Mouse (Mus musculus): ENCODE results near the gene Prune1.

The Prune1 gene

GRCm38 (mm10) chr3:95301204-95301796, 19.4 kb upstream of the Prune1 start:
- no peak for DNase-seq

DNA sequence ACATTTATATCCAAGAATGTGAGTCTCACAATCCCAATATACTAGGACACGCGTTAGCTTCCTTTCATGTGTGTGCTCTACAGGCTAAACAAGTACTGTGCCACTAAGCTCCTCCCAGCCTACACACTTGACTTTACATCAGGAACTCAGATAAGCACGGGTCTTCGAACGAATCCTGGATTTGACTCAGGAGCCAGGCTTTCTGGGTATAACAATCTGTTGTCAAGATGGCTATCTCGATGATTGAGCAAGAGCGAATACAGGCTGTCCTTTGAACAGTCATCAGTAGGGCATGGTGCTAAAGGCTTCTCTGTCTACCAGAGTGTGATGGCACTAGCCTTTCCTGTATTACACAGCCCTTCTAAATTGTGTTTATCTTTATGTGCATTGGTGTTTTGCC, 16.1 kb upstream of the Prune1 start:
- DNase-seq: no peak

- peak; percentile 67 to 71 for DNase-seq
These were observed 14.2 kb upstream of the Prune1 start for GRCm38 (mm10) chr3:95296103-95296469.

- DNase-seq: peak; percentile 45 to 62
These were observed 13.6 kb upstream of the Prune1 start for GRCm38 (mm10) chr3:95295321-95296102.

GRCm38 (mm10) chr3:95294718-95295117, 12.8 kb upstream of the Prune1 start:
- no peak for DNase-seq

GRCm38 (mm10) chr3:95294316-95294715, 12.4 kb upstream of the Prune1 start:
- no peak for DNase-seq

- peak; percentile 59 to 67 for DNase-seq
These were observed 11.7 kb upstream of the Prune1 start for GRCm38 (mm10) chr3:95293537-95293936.

- DNase-seq: no peak
These were observed 11.0 kb upstream of the Prune1 start for GRCm38 (mm10) chr3:95292899-95293298.

GRCm38 (mm10) chr3:95291041-95291440, 9.2 kb upstream of the Prune1 start:
- no peak for DNase-seq

GRCm38 (mm10) chr3:95290156-95290555, 8.3 kb upstream of the Prune1 start:
- no peak for DNase-seq

DNA sequence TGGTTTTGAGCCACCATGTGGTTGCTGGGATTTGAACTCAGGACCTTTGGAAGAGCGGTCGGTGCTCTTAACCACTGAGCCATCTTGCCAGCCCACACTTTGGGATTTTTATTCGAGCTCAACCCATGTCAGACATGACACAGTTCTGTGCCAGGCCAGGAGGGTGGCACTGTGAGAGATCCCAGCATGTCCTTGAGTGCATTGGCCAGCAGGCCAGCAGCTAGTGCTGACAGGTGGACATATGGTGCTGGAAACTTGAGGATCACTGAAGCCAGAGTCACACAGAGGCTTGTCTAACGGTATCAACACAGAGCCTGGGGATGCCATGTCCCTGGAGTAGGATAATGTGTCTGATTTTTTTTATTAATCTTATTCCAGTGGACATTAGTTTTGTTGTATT, 7.5 kb upstream of the Prune1 start:
- no peak for DNase-seq

GRCm38 (mm10) chr3:95287541-95287940, 5.7 kb upstream of the Prune1 start:
- DNase-seq: no peak

- peak; percentile 40 to 56 for DNase-seq
These were observed 4.6 kb upstream of the Prune1 start for GRCm38 (mm10) chr3:95286510-95286909.

- no peak for DNase-seq
These were observed 4.1 kb upstream of the Prune1 start for GRCm38 (mm10) chr3:95286011-95286410.

DNA sequence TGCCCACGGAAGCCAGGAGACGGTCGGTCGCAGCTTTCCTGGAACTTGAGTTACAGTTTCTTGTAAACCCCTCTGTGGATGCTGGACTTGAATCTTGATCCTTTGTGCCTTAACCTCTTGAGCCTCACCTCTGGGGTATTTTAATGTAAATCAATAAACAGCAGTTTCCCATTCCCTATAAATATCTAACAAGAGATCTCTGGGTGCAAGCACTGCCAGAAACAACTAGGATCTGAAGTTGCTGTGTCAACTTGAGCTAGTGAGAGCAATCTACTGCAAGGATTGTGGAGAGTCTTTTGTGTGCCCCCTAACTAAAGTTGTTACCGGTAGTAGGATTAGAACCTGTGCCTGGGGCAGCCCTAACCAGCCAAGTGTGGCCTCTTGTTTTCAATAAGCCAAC, 3.5 kb upstream of the Prune1 start:
- DNase-seq: no peak

DNA sequence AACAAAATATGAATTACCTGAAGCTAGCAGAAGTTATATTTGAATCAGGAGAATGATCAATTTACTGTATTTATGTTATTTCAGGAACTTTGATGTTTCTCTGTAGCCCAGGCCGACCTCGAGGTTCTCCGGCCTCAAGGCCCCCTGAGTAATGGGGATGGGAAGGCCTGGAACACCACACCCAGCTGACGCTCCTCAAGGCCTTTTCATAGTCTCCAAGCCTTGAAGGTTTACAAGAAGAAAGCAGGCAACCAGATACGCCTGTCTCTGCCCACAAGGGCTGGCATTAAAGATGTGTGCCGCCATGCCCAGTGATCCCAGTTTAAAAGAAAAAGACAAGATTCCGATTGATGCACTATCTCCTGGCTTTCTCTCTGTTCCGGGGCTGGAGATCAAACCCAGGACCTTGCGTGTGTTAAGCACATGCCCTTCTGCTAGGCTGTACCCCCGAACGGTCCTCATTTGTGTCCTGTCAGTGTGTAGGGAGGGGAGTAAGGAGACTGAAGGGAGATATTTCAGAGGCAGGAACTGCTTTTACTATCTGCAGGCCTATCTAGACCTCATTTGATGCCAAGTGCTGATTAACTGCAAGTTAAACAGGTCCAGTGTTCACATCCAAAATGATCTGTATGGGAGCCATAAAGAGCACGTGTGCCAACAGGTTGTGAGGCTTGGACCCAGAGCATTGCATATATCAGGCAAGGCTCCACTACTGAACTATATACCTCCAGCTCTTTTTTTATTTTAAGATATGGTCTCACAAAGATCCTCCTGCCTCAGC, 2.8 kb upstream of the Prune1 start:
- no peak for DNase-seq

DNA sequence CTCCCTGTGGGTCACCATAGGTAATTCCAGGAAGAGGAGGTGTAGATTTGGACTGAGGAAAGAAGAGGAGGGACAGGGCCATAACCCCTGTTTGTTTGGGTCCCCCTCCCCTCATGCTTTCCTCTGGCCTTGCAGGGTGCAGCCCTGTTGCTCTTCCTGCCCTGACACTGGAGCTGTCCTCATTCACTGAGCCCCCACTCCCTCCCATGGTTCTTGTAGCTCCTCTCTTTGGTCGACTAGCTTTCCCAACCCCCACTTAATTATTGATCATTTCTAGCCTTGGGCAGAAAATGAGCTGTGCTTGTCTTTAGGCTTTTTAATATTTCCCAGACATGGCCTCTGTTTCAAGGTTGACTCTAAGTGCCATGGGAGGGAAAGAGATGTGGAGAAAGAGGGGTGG, 2.2 kb upstream of the Prune1 start:
- DNase-seq: no peak

GRCm38 (mm10) chr3:95283589-95283941, 1.7 kb upstream of the Prune1 start:
- DNase-seq: no peak

GRCm38 (mm10) chr3:95282865-95283588, 1.2 kb upstream of the Prune1 start:
- peak; percentile 88 to 92 for DNase-seq

DNA sequence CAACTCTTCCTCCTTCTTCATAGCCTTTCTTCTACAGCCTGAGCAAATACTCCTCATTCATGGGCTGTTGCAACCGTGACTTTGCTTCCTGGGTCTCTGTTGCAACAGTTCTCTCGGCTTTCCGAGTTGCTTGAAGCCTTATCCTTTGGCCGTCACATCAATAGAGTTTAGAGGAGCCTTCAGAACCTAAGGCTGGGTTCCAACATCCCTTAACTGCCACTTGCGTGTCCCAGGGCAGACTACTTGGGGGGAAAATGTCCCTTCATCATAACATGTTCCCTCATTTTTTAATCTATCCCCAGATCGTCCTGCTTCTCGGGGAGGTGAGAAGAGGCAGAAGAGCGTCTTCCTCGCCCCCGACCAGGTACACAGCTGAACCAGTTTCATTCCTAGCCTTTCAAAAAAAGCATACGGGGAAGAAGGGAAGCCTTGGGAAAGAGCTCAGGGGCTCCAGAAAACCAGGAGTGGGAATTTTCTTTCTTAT, 547 bp upstream of the Prune1 start:
- peak; percentile 80 to 88 for DNase-seq

DNA sequence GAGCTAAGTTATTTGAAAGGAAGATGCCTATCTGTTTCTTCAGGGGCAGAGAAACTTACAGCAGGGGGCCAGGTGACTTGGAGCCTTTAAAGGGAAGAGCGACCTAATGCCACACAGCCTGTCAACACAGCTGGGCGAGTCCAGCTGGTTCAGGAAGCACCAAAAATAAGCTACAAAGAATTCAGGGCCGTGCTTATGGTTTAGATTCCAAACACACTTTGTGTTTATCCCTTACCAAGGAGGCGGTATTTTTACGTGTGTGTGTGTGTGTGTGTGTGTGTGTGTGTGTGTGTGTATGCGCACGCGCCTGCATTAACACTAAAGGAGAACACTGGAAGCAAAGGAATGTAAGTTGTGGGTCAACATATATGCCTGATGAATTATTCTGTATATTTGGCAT, 1.1 kb downstream of the Prune1 start:
- peak; percentile 35 to 47 for DNase-seq

DNA sequence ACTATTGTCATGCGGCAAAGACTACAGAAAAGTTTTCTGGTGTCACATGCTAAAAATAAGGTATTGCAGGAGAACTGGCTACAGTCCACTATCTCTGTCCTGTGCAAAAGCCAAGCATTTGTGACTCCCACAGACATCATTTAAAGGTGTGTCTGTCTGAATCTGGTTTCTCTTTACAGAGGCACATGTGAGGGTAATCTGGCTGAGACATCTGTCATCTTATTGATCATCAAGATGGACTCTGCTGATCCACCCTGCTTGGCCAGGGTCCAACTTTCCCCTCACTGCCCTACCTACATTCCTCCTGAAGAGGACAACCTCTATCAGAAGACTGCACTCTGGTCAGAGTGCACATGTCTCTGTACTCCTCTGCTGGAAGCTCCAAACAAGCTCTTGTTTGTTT, 4.7 kb downstream of the Prune1 start:
- no peak for DNase-seq

DNA sequence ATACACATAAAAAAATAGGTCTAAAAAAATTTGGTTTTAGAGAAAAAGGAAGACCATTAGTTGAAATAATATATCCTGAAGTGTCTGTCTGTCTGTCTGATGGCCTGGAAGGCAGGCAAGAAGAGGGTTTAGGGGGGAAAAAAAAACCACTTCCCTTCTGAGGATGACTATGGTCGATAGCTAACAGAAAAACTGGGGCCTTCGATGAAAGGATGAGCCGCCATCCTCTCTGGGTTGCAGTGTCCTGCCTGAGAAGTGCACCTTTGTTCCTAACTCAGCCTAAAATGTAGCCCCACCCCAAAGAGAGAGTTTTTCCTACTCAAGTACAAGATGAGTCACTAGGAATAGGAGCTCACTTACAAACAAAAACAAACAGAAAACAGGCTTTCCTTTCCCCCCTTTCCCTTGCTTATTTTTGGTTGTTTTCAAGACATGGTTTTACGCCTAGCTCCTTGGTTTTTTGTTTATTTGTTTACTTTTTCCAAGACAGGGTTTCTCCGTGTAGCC, 5.4 kb downstream of the Prune1 start:
- no peak for DNase-seq
